Mouse (Mus musculus) frontal cortex, postnatal 14 days (tissue): ENCODE measurements around the gene Dusp1.

Experiments used
- DNase-seq, 2 experiments: peaks; one replicate each; pipeline ENCODE4 v3.0.0; 2022; ENCODE audit warnings: low spot score in 2 of 2

Dusp1 gene

DNA sequence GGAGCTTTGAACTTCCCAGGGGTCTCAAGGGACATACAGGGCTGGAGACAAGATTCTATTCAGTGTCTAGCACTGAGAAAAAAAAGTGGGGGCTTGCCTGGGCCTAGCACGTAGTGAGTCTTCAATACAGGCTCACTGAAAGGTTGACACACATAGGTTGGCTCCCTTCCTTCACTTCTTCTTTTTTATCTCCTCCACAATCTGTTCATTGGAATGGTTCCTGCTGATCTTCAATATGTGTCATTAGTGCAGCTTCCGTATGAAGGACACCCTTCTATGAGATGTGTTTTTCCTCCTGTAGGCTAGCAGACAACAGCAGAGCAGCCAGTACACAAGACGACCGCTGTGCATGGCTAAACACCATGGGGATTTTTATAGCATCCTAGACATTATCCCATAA lies 37.1 kb downstream of the Dusp1 start:
- no peak for DNase-seq

DNA sequence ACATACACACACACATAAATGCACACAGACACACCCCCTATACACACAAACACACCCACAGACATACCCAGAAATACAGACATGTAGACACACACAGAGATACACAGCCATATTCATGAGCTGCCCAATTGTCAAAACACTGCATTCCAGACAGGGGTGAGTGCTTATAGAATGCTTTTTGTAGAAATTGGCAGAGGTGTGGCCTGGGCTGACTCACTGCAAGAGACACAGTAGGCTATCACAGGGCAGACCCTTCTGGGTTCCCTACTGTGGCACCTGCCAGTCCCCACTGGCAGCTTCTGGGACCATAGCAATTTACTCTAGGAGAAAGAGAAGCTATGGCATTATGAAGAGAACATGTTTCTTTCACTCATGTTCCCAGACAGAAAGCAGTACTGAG lies 37.6 kb downstream of the Dusp1 start:
- no peak for DNase-seq

DNA sequence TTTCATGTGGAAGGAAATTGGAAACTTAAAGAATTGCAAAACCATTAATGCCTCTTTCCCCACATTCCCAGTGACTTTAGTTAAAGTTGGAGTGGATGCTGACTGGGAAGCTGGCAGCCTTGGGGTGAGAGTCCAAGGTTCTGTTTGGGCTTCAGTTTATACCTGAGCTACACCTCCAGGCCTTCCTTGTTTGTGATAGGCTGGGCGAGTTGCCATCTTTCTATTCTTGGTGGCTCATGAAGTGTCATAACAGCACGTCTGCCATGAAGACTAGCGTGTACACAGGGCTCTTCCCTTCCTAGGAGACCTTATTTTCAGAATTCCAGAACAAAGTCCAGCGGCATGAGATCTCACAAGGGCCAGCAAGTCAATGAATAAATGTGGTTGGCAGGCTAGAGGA lies 39.2 kb downstream of the Dusp1 start:
- DNase-seq: no peak

DNA sequence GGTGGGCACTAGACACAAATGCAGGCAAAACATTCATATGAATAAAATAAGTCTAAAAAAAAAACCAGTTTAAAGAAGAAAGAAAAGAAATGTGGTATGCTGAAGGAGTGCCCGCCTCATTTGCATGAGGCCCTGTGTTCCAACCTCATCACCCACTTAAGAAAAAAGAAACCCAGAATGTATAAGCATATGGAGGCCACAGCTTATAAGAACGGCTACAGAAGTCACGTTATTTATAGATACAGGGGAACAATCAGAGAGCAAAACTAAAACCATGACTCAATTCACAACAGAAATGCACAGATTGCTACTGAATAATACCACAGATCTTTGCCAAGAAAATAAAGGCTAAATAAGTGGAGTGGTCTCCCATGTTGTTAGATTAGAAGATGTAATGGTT lies 43.6 kb downstream of the Dusp1 start:
- DNase-seq: no peak

DNA sequence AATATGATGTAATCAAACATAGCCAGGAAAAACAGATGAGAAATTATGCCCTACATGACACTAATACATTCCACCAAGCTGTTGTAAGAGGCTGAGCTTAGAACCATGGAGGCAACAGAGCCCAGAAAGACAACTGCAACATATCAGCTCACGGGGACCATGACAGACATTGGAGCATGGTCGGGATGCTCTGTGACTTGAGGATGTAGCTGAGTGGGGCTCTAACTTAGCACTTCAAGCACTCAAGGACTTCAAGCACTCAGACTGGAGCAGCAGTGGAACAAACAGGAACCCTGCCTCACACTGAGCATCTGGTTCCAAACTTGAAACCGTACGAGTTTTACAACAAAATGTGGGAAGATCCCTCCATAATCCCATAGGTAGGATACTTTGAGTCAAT lies 46.3 kb downstream of the Dusp1 start:
- DNase-seq: no peak

DNA sequence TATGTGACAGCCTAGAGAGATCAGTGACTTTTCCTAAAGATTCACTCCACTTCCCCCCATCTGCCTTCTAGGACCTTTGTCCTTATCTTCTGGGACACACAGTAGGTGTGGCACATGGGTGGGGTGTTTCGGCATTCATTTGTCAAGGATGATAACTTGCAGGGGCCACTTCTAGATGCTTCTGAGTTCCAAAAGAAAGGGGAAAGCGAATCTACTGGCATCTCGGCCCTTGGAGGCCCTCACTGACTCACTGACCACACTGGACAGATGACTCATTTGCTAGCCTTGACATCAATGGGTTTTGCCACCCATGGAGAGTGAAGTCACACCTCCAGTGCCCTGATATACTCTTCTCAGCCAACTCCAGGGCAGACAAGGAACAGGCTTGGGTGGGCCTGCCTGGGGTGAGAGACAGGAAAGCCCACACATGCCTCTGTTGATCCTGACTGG lies 47.3 kb downstream of the Dusp1 start:
- no peak for DNase-seq

DNA sequence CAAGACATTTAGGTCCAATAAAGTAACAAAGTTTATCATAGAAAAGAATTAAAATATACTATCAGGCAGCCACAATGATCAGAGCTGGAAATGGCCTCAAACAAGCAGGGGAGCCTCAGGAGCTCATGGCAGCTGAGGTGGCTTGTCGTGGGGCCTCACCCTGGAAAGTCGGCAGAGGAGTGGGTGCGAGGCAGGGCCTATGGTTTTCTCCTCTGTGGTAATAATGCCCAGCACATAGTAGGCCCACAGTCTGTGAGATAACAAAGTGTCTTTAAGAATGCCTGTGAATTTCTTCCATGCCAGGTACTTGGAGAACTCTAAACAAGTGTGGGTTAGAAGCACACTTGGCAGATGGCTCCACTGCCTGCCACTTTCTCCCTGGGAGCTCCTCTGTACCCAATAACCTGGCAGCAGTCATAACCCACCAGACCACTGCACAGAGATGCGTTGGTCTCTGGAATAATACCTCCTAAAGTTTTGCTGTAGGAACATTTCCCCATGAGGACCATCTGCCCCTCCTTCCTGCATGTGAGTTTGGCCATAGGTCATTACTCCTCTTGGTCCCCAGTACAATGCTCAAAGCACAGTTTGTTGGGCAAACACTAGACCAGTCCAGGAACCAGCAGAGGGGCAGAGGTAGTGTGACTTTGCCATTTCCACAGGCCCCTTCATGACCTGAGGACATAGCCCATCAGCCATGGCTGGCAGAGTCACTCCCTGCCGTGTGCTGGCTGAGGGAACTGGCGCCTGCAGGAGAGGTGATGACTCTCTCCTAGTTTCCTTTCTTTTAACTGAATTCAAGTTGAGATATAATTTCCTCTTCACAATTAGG lies 48.3 kb downstream of the Dusp1 start:
- no peak for DNase-seq

DNA sequence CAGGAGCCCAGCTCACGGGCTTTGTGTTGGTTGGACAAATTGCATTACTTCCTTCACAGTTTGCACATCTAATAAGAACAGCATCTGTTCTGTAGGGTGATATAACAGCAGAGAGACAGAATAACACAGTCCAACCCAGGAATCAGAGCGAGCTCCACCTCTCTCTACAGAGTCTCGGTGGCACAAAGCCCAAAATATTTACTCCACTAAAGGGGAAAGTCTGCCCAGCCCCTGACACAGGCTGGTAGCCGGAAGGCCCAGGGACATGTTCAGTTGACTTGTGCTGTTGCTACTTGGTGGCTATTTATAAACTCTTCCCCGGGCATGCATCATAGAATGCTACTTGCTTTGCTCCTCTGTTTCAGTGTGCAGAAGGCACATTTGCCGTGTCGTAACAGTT lies 49.0 kb downstream of the Dusp1 start:
- DNase-seq: no peak

DNA sequence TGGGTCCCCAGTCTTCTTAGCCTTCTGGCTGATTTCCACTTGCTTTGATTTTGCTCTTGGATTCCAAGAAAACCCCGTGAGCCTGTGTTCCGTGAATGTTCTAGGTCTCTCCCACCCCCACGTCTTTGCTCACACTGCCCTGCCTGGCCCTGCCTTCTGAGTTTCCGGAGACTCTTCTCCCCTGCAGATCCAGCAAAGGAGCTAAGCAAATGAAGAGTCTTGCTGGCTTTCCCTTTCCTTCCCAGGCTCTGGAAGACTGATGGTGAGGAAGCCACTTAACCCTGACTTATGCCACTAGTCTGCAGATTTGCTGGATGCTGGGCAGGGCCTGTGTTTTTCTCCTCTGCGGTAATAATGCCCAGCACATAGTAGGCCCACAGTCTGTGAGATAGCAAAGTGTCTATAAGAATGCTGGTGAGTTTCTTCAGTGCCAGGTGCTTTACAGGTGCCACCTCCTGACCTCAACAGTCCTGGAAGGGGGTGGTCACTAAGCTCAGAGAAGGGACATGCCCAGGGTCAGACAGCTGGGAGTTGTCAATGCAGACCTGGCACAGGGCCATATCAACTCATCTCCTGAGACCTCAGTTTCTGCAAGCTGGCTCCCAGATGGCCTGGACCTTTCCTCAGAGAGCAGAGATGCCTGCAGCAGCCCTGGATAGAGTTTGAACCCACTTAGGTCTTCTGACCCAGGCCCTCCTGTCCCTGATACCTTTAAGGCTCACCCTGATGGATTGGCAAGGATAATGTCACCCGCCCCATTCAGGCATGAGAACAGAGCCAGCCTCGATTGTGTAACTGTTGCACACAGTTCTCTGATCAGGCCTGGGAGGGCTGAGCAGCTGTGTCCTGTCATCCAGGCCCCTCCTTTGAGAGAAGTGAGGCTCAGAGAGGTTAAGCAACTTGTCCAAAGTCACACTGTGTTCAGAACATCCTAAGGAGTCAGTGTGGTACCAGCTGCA lies 49.8 kb downstream of the Dusp1 start:
- DNase-seq: no peak

DNA sequence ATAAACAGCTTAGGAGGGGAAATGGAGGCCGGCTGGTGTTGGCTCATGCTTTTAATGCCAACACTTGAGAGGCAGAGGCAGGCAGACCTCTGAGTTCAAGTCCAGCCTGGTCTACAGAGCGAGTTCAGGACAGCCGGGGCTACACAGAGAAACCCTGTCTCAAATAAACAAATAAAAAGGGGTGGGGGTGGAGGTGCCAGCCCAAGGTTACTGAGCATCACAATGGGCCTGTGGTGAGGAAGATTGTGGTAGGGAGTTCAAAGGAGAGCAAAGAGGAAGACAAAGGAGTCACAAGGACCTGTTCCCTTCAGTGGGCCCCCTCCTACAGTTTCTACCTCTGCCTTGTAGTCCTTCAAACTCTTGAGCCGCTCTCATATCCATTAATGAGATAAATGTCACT lies 50.7 kb downstream of the Dusp1 start:
- no peak for DNase-seq

DNA sequence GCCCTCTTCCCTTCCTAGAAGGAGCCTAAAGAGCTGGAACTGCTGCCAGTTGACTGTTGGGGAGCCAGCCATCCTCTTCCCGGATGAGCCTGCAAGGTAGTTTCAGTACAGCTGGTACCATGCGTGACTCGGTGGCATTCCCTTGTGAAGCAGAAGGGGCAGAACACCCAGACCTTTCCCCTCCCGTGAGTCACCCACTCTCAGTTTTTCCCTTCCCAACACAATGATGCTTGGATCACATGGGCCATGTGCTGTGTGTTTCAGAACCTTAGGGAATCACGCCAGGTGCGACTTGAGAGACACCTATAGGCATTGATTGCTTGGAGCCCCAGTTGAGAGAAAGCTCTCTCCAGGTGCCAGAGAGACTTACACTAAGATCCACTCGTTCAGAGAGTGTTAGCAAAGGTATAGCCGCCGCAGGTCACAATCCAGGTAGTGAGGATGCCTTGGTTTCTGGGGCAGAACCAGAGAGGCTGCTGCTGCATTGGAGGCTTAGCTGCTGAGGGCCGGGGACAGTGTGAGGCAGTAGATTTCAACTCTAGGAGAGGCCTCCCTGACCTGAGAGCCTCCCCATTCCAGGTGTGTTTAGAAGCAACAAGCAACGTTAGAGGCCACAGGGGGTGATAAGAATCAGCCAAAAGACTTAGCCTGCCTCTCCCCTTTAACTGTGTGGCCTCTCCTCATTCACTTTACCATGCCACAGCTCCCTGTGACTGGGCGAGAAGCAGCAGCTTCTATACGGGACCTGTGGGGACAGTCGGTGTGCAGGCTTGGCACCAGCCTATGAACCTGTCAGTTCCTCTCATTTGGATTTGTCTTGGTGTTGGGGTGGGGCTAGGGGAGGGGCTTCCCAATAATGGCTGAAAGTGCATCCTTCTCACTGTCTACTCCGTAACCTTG lies 51.5 kb downstream of the Dusp1 start:
- no peak for DNase-seq

DNA sequence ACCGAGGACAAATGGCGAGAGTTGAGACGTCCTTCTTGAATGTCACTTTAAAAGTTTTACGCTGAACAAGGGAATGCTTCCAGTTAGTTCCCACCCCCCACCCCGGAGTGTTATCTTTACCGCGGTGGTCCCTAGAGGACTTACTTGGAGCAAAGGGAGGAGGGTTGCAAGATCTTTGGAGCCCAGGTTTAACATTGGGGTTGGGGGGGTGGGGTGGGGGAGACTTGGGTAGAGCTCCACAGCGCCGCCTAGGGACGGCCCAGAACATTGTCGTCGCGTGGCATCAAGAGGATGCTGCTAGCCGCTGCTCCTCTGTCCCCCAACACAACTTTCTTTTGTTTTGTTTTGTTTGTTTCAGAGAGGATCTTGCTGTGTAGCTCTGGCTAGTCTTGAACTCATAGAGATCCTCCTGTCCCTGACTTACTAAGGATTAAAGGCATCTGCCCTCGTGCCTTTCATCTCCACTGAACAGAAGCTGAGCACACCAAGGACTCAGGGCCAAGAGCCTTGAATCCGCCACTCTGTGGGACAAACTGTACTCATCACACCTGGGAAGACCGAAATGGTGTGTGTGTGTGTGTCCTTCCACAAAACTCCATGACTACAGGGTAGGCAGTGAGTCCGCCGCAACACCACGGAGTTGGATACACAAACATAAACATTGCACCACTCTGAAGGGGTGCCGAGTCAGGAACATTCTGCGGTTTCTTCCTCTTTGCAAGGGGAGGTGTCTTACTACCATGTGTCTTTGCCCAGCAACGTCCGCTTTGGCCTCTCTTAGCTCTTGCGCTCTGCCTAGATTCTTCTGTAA lies 52.8 kb downstream of the Dusp1 start:
- DNase-seq: no peak

DNA sequence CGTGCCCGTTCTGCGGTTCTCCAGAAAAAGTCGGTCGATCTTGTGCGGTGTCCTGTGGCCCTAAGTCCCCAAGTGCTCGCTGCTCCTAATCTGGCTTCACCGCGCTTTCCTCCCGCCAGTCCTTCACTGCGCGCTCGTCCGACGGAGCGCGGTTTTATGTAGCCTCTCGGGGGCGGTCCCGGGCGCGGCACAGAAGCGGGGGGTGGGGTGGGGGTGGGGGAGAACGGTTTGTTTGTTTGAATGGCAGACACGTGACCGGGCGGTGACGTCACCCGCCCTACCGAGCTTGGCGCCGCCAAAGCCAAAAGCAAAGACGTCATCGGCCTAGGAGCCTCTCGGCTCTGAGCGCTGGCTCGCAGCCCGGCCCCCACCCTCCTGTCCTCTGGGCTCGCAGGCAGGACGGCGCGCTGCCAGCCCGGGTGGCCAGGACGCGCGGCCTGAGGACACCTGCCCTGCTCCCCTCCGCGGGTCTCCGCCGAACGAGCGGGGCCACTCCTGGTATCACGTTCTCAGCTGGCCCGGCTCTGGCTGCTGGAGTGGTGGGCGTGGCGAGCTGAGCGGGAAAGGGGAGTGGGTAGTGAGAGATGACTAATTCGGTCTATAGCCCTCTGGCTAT lies 53.5 kb downstream of the Dusp1 start:
- peak; percentile 92 to 94 for DNase-seq

DNA sequence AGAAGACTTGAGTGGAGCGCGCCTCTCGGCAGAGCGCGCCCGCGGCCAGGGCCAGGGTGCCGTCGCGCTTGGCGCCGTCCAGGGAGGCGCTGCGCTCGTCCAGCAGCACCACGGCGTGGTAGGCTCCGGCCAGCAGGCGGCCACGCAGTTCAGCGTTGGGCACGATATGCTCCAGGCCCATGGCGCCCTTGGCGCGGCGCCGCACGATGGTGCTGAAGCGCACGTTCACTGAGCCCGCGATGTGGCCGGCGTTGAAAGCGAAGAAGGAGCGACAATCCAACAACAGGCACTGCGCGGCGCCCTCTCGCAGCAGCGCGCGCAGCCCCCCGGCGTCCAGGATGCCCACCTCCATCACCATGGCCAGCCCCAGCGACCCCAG lies 54.0 kb downstream of the Dusp1 start:
- peak; percentile 70 to 73 for DNase-seq

DNA sequence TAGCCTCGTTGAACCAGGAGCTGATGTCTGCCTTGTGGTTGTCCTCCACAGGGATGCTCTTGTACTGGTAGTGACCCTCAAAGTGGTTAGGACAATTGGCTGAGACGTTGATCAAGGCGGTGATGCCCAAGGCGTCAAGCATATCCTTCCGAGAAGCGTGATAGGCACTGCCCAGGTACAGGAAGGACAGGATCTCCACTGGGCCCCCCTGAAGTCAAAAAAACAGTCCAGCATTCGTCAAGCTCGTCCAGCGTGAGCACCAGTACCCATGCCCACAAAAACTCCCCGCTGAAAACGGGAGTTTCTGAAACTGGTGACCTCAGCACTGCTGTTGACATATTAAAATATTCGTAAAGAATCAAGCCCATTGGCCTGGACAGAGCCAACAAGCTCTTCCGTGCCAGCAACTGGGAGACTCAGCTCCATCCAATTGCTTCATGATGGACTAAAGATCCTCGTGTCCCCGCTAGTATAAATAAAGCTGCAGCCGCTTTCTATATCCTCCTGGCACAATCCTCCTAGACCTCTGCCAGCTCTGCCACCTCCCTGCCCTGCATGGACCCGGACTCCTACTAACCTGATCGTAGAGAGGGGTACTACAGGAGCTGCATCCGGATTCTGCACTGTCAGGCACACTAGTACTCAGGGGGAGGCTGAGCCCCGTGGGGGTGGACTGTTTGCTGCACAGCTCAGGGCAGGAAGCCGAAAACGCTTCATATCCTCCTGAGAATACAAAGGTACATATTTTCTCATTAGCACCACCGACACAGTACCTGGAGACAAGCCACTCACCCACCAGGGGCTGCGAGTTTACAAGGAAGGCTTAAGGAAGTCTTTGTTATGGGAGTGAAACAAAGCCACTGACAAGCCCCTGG lies 54.7 kb downstream of the Dusp1 start:
- DNase-seq: peak in 1 of 2 experiments; percentile 44

DNA sequence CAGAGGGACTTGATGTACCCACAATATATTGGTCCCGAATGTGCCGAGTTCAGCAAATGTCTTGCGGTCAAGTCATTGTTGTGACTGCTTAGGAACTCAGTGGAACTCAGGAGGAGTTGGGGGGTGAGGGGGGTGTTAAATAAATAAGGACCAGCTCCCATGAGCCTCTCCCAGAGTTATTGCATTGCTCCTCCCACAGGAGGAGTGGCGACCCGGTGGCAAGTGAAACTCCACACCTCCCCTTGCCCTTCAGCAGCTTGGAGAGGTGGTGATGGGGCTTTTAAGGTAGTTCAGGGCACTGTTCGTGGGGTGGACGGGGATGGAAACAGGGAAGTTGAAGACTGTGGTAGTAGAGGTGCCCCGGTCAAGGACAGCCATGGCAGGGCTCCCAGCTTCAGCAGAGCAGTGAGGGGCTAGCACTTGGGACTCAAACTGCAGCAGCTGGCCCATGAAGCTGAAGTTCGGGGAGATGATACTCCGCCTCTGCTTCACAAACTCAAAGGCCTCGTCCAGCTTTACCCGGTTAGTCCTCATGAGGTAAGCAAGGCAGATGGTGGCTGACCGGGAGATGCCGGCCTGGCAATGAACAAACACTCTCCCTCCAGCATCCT lies 55.8 kb downstream of the Dusp1 start:
- no peak for DNase-seq

DNA sequence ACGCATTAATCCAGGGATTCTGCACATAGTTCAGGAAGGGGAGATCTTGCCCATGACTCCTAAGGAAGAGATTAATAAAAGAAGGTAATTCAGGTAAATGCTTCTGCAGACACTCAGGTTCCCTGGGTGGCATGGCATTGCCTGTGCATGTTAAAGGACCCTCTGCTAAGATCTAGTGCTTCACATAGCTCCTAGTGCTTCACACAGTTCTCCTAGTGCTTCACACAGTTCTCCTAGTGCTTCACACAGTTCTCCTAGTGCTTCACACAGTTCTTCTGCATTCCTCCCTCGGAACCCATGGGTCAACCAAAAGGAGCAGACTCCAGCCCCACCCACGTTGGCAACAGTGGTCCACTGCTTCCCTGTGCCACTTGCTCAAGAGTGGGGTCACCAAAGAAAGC lies 56.7 kb downstream of the Dusp1 start:
- DNase-seq: no peak

DNA sequence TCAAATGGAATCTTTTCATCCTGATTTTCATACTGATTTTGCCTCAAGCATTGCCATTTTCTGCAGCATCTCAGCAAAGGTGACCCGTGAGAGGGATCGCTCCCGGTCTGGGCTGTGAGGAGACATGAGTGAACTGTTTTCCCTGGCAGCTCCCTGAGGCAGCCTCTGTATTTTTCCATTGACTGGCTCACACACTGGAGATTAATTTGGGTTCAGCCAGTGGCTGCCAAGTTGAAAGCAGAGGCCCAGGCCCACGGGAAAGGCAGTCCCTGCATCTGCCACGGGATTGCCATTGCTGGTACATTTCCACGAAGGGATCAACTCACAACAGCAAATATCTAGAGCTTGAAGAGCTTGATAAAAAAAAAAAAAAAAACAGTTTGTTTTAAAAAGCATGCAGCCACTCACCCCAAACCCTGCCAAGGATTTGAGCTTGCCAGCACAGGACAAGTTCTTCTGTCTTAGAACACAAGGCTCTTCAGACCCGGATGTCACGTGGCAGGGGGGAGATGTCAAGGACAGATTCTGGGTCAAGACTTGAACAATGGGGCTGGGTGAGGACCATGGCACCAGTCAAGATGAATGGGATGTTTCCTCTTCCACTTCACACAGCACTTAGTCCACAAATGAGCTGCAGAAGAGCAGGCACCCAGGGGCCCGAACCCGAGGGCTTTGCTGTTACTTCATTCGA lies 57.8 kb downstream of the Dusp1 start:
- DNase-seq: peak; percentile 45 to 51
